Mouse (Mus musculus) T-helper 17 cell (primary cell): ENCODE results near the gene Gm28230.

ENCODE experiments used
- in situ Hi-C, 2 experiments: fragments of 300-600 bp; cut with MboI, MseI; formaldehyde crosslinking; loops; 1 replicate in 1 of 2; 2 replicates in 1 of 2; pipeline ENCODE4 v1.15.1; 2025; ENCODE audit warnings: high pct_unique_total_duplicates in 2 of 2

The Gm28230 gene

DNA sequence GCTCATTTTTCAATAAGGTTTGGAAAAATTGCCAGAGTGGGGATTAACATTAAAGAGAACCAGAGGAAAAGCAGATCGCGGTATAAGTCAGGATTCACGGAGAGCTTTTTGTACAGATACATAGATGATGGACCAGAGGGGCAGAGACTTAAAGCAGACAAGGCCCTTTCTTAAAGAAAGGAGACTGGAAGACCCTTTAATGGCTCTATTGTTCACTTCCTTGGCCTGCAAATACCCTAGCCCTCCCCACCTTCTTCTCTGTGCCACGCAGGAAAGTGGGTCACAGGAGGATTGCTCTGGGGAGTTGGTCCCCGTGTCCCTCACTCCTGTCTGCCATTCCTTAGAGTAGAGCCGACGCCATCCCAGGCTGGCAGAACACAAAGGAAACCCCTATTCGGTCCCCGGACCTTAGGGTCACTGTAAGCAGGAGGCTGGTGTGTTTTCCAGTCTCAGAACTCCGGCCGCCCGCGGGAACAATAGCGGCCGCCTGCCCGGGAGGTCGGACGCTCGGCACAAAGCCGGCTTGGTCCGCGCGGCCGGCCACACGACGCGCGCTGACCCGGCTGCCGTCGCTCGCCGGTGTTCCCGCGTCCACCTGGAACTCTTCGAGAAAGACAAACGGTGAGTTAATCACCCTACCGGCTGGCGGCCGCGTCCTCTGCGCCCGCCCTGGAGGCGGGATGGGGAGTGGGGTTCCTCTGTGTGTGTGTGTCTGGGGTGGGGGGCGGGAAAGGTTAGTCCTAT is 26.1 kb downstream of the Gm28230 start:
- in situ Hi-C loops: no loop called here

GRCm38 (mm10) chr2:74753175-74753523 is 26.6 kb downstream of the Gm28230 start:
- in situ Hi-C loops: no loop called here

- in situ Hi-C loops: no loop called here
Measured at GRCm38 (mm10) chr2:74753711-74754110, 27.2 kb downstream of the Gm28230 start.

GRCm38 (mm10) chr2:74760146-74760545 is 33.6 kb downstream of the Gm28230 start:
- in situ Hi-C loops: no loop called here

- in situ Hi-C loops: no loop called here
Measured at GRCm38 (mm10) chr2:74761941-74762340, 35.4 kb downstream of the Gm28230 start.

- in situ Hi-C loops: no loop called here
Measured at GRCm38 (mm10) chr2:74762522-74763244, 36.2 kb downstream of the Gm28230 start, which contains the start of gene Hoxd1. TSS of gene Hoxd1 (plus strand) at chr2:74762980.

DNA sequence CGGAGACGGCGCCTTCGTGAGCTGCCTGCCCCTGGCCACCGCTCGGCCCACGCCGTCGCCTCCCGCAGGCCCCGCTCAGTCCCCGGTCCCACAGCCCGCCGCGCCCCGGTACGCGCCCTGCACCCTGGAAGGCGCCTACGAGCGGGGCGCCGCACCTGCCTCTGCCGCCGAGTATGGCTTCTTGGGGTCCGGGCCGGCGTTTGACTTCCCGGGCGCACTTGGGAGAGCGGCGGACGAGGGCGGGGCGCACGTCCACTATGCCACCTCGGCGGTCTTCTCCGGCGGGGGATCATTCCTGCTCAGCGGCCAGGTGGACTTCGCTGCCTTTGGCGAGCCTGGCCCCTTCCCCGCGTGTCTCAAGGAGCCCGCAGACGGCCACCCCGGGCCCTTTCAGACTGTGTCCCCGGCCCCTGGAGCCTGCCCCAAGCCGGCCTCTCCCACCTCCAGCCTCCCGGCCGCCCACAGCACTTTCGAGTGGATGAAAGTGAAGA is 36.8 kb downstream of the Gm28230 start:
- in situ Hi-C loops: no loop called here

DNA sequence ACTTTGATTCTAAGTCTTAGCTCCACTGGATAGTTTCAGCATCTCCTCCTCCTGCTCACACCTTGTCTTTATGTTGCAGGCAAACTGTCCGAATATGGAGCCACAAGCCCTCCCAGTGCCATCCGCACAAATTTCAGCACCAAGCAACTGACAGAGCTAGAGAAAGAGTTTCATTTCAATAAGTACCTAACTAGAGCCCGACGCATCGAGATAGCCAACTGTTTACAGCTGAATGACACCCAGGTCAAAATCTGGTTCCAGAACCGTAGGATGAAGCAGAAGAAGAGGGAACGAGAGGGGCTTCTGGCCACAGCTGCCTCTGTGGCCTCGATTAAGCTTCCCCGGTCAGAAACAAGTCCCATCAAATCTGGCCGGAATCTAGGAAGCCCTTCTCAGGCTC is 37.4 kb downstream of the Gm28230 start:
- in situ Hi-C loops: no loop called here

- in situ Hi-C loops: no loop called here
Measured at GRCm38 (mm10) chr2:74774359-74774758, 47.8 kb downstream of the Gm28230 start.

DNA sequence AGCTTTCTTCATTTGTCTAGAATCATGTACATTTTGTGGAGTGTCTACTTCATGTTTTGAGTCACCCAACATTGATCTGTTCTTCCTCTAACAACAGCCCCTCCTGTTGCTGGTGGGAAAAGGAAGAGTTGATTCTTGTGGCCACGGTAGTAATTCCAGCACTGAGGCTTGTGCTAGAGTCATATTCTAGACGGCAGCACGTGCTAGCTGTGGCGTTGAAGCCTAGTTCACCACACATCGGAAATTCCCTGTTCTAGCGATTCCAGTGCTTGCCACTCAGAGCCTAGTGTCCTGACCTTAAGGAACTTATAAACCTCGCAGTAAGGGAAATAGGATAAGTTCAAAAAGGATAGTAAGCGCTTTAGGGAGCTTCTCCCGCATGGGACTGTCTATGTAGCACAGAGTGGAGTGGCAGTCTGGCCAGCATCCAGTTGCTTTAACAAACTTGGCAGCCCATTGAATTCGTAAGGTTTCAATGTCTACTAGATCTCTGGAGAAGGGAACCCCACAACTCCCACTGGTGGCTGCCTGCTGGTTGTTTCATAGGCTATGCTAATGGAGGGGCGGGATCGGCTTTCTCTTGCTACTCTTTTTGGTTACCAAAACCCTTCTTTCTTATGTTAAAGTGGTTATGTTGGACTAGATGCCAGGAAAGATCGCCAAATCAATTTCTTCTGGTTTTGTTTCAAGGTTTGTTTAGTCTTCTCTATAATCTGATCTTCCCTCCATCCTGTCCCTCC is 51.2 kb downstream of the Gm28230 start:
- in situ Hi-C loops: no loop called here

DNA sequence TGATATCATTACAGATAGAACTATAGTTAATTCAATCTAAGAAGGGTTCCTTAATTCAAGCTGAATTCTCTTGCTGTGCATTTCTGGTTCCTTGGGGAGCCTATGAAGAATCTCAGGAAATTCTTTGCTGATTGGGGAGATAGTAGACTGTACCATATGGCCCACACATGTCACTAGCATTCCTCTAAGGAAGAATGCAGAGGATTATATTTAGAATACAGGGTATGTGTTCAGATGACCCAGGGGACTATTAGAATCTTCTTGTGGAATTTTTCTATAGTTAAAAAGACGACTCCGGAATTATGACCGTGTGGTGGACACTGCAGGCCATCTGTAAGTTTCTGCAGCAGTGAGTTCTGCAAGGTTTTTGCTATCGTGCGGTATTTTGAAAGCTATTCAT is 54.9 kb downstream of the Gm28230 start:
- in situ Hi-C loops: no loop called here

- in situ Hi-C loops: no loop called here
Measured at GRCm38 (mm10) chr2:74795531-74795930, 69.0 kb downstream of the Gm28230 start.
